Mouse (Mus musculus): ENCODE data around the gene Sox6. TPM values are rescaled to one million over a fixed set of nuclear protein-coding genes. Genes with fewer than 3 reads are reported as not detected.

The Sox6 gene
- polyA plus RNA-seq, 1 experiment from 2014 or later, result 79.3 TPM

GRCm38 (mm10) chr7:115422828-115423227, 615.8 kb downstream of the Sox6 start:
- H3K27ac ChIP-seq (ENCODE audit: low read depth, low read length), result no peak overlapping the region
- no peaks in the 10 kb centered on the region for H3K36me3 ChIP-seq (ENCODE audit: control insufficient read depth, insufficient read depth, low read length)
- no peak overlapping the region for H3K9ac ChIP-seq (ENCODE audit: low read length)
- no peak overlapping the region for H3K4me3 ChIP-seq (ENCODE audit: low read depth, low read length)
- WGBS, result 79% methylated on average over 7 of the region's 7 CpGs
- DNase-seq (ENCODE audit: low spot score) (no peak), ATAC-seq (ENCODE audit: insufficient read depth, low FRiP score, low TSS enrichment) (no peak)
- no peaks in the 10 kb centered on the region for H3K9me3 ChIP-seq (ENCODE audit: control insufficient read depth, low read length)
- no peak overlapping the region for H3K4me2 ChIP-seq (ENCODE audit: low read depth)
- H3K4me1 ChIP-seq (ENCODE audit: control insufficient read depth, insufficient read depth, low read length), result no peaks in the 10 kb centered on the region
- H3K27me3 ChIP-seq (ENCODE audit: control insufficient read depth, insufficient read depth, low read length), result 0 out of 2 replicates have a peak, but pooled peaks cover 2% of the 10 kb centered on the region

DNA sequence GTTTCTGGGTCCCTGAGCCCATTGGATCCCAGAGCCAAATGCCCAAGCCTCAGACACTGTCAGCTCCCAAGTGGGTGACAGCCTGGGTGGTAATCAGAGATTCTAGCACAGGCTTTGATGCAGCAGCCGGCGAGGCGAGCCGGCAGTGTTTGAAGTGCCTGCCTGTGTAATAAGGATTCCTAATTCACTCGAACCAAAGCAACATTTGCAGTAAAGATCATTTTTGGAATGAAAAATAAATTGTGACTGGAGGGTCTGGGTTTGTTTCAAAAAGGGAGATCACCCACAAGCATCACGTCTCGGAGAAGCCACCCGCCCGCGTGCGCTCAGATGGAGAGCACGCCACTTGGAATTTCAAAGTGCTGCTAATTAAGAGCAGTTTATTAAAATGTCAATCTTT, 617.6 kb downstream of the Sox6 start:
- Histone ChIP-seq H3K36me3 (ENCODE audit: control insufficient read depth, insufficient read depth, low read length) (no peaks in the 10 kb centered on the region), H3K27ac (ENCODE audit: low read depth, low read length) (no peak overlapping the region), H3K4me1 (ENCODE audit: control insufficient read depth, insufficient read depth, low read length) (no peaks in the 10 kb centered on the region), H3K27me3 (ENCODE audit: control insufficient read depth, insufficient read depth, low read length) (0 out of 2 replicates have a peak, but pooled peaks cover 2% of the 10 kb centered on the region), H3K9me3 (ENCODE audit: control insufficient read depth, low read length) (no peaks in the 10 kb centered on the region), H3K4me2 (ENCODE audit: low read depth) (no peak overlapping the region), H3K4me3 (ENCODE audit: low read depth, low read length) (no peak overlapping the region), H3K9ac (ENCODE audit: low read length) (no peak overlapping the region)
- DNase-seq (ENCODE audit: low spot score) (no peak), ATAC-seq (ENCODE audit: insufficient read depth, low FRiP score, low TSS enrichment) (no peak)
- WGBS, result 66% methylated on average over 12 of the region's 12 CpGs

Other genes starting within 250 kb of the Sox6 start
- gene 1110004F10Rik, start 601 bp upstream of the Sox6 start, polyA plus RNA-seq (2014; fragmentation: Nextera tagmentation; extraction: Ambion mirVana), result 338 and 365 TPM in 2 replicates
- 0.74 and 1.3 TPM in 2 replicates for gene Gm4353, start 45.8 kb upstream of the Sox6 start, polyA plus RNA-seq (2014; fragmentation: Nextera tagmentation; extraction: Ambion mirVana)

All from neural tube, embryonic 11.5 days (tissue).